Mouse (Mus musculus): ENCODE measurements around the gene Gm44502. TPM values are rescaled to one million over a fixed set of nuclear protein-coding genes. Genes with fewer than 3 reads are reported as not detected.
A peak's percentile ranks its signal among the peaks of the same experiment; 100 is the strongest.

Gm44502 gene
- polyA plus RNA-seq (2016; fragmentation: Nextera tagmentation; extraction: Ambion mirVana): not detected in 2 replicates

DNA sequence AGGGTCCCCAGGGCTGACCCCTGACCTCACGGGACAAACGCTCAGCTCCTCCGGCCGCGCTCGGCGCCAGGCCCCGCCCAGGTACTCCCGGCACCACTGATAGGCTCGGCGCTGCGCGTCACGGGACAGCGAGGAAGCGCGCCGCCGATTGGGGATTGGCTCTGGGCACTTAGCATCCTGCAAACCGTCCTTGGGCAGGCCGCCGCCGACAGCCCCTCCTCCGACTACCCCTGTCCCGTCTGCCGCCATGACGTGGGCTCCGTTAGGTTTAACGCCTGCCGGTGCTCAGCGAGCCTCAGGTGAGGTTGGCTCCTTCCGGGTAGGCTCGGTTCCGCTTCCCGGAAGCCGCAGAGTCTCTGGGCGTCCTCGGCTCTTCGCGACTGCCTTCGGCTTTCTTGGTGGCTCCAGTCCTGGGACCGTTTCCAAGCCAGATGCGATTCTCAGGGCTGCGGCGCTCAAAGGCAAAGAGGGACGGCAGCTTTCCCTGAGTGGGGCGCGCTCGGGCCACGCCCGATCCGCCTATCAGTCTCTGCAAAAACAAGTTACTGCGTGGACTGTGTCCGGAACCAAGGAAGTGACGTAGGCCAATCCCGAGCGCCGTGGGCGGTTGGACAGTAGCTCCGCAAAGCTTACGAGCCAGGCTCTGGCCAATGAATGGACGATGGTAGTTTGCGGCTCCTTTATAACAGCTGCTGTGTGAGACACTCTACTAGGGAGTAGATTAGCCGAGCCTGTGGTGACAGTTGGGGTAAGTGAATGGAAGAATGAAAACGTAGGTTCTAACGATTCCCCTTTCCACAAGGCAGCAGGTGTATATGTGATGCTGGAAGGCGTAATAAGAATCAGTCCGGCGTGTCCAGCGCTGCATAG, at the start of gene Gm44502, which contains the start of the genes C730034F03Rik and Chkb:
Gm44502 (minus strand) TSS at position 345 of the 870 bp plus-strand sequence.
C730034F03Rik (plus strand) TSS at position 238 of the 870 bp plus-strand sequence.
Chkb (minus strand) TSS at position 557 of the 870 bp plus-strand sequence.
- peak; percentile 93 for DNase-seq (ENCODE audit: extremely low spot score, low spot score)
- peak within 1 kb of the TSS; percentile 86 for H3K4me3 ChIP-seq
- H3K4me1 ChIP-seq: peaks cover 43% of the 10 kb centered on the region
- H3K36me3 ChIP-seq (replicated peaks): peaks cover 31% of the 10 kb centered on the region
- H3K27me3 ChIP-seq (ENCODE audit: poor library complexity, severe bottlenecking): 0 out of 2 replicates have a peak, but pooled peaks cover 5% of the 10 kb centered on the region
- peak within 1 kb of the TSS; percentile 96 for H3K27ac ChIP-seq
- no peaks in the 10 kb centered on the region for H3K9me3 ChIP-seq
- under 1% methylated on average over 70 of the region's 70 CpGs for WGBS

GRCm38 (mm10) chr15:89478622-89479021, 49.1 kb upstream of the Gm44502 start:
- no peaks in the 10 kb centered on the region for H3K9me3 ChIP-seq
- no peak overlapping the region for H3K27ac ChIP-seq
- no peak for DNase-seq (ENCODE audit: extremely low spot score, low spot score)
- H3K4me3 ChIP-seq: no peak overlapping the region
- H3K4me1 ChIP-seq: peaks cover 40% of the 10 kb centered on the region
- no peaks in the 10 kb centered on the region for H3K36me3 ChIP-seq (replicated peaks)
- 91% methylated on average over 3 of the region's 3 CpGs for WGBS
- peaks cover 16% of the 10 kb centered on the region for H3K27me3 ChIP-seq (ENCODE audit: poor library complexity, severe bottlenecking)

DNA sequence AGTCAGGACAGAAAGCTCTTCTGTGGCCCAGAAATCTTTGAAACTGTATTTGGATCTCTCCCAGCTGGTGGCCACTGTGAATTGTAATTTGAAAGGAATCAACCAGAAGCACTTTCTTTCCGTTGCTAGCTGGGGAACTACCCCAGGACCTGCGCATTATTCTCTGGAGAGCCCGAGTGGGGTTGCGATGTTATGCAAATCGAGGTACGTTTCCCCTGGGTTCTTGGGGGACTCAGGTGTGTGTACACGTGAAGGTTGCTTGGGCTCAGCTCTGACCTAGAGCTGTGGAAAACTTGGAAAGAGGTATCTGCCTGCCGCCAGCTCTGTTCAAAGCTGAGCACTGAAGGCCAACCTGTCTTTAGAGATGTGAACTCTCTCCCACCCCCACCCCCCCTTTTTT, 48.3 kb upstream of the Gm44502 start:
- Histone ChIP-seq H3K27ac (no peak overlapping the region), H3K27me3 (ENCODE audit: poor library complexity, severe bottlenecking) (peaks cover 16% of the 10 kb centered on the region), H3K4me1 (peaks cover 40% of the 10 kb centered on the region), H3K9me3 (no peaks in the 10 kb centered on the region), H3K36me3 (replicated peaks) (no peaks in the 10 kb centered on the region), H3K4me3 (no peak overlapping the region)
- no peak for DNase-seq (ENCODE audit: extremely low spot score, low spot score)
- WGBS: 45% methylated on average over 8 of the region's 8 CpGs

DNA sequence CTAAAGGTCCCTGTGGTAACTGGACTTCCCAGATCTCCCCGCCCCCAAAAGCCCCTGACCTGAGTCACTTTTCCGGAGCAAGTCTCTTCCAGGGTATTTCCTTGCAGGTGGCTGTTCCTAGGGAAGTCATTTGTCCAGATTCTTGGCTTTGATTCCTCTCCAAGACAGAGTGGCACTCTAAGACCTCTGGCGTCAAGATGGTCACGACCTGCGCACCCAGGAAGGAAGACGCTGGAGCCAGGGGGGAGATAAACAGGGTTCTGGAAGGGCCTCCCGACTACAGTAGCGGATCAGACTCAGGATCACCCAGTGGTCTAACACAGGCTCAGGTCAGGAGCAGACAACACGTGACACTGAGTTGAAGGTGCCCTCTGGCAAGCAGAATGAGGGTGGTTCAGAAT, 47.6 kb upstream of the Gm44502 start, which contains the start of gene Arsa:
Arsa (minus strand) TSS at position 335 of the 401 bp plus-strand sequence.
- no peak for DNase-seq (ENCODE audit: extremely low spot score, low spot score)
- 34% methylated on average over 9 of the region's 9 CpGs for WGBS

DNA sequence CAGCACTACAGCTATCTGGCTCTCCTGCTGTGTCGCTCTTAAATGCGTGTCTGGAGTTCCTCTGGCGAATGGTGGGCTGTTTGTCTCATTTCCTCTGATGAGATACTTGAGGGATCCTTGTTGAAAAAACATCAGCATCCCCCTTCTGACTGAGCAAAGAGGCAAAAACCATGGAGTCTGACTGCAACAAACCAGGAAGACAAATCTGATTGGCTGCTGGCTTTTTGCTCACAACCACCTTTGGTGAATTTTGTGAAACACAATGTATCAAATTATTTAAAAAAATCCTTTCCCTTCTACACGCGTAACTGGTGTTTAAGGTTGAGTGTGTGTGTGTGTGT, 46.9 kb upstream of the Gm44502 start:
- 15% methylated on average over 5 of the region's 5 CpGs for WGBS
- H3K9me3 ChIP-seq: no peaks in the 10 kb centered on the region

More for the DNA sequence above, 47.6 kb upstream of the Gm44502 start, which contains the start of gene Arsa:
- Histone ChIP-seq H3K4me1 (peaks cover 40% of the 10 kb centered on the region), H3K27ac (peak within 1 kb of the TSS; percentile 86), H3K9me3 (no peaks in the 10 kb centered on the region), H3K27me3 (ENCODE audit: poor library complexity, severe bottlenecking) (peaks cover 16% of the 10 kb centered on the region), H3K4me3 (peak within 1 kb of the TSS; percentile 71), H3K36me3 (replicated peaks) (no peaks in the 10 kb centered on the region)

DNA sequence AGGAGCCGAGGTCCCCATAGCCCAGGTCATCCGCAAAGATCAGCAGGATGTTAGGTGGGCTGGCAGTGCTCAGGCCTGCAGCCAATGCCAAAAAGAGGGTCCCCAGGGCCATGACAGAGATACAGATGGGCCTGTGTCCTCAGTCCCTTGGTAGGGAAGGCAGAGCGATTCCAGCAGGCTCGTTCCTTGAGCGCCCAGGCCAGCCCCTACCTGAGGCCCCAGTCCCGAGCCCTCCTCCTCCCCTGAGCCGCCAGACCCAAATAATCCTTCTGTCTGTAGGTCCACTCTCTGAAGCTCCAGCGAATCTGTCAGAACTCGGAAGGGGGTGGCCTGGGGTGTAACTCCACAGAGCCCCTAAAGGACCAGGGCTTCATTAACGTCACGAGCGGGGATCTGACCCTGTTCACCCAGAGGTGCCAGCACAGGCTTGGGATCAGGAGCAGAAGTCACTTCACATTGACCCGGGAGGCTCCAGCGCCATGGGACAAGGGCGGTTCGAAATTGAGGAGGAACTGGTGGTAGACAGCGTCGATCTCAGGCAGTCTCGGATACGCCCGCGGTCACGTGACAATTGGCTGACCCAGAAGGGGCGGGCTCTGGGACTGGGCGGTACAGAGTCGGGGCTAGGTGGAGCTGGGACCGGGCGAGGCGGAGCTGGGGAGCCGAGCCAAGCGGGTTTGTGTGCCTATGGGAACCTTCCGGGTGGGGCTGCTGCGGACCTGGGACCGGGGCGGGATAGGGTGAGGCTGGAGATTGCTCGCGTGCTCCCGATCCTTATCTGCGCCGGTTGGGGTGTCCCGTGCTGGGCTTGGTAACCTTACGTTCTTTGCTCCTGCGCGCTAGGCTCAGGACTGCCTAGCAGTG, 46.3 kb upstream of the Gm44502 start:
- H3K27ac ChIP-seq: peak overlapping the region; percentile 86
- H3K9me3 ChIP-seq: no peaks in the 10 kb centered on the region
- peaks cover 40% of the 10 kb centered on the region for H3K4me1 ChIP-seq
- peak overlapping the region; percentile 71 for H3K4me3 ChIP-seq
- no peaks in the 10 kb centered on the region for H3K36me3 ChIP-seq (replicated peaks)
- peak; percentile 89 for DNase-seq (ENCODE audit: extremely low spot score, low spot score)
- 10% methylated on average over 44 of the region's 44 CpGs for WGBS
- H3K27me3 ChIP-seq (ENCODE audit: poor library complexity, severe bottlenecking): peaks cover 16% of the 10 kb centered on the region

More for the DNA sequence above, 46.9 kb upstream of the Gm44502 start:
- peak overlapping the region; percentile 86 for H3K27ac ChIP-seq
- peaks cover 40% of the 10 kb centered on the region for H3K4me1 ChIP-seq
- peaks cover 16% of the 10 kb centered on the region for H3K27me3 ChIP-seq (ENCODE audit: poor library complexity, severe bottlenecking)
- H3K36me3 ChIP-seq (replicated peaks): no peaks in the 10 kb centered on the region
- DNase-seq (ENCODE audit: extremely low spot score, low spot score): no peak
- H3K4me3 ChIP-seq: peak overlapping the region; percentile 71

GRCm38 (mm10) chr15:89475293-89475600, 45.8 kb upstream of the Gm44502 start:
- no peak for DNase-seq (ENCODE audit: extremely low spot score, low spot score)
- Histone ChIP-seq H3K4me3 (peak overlapping the region; percentile 71), H3K4me1 (peaks cover 37% of the 10 kb centered on the region), H3K36me3 (replicated peaks) (no peaks in the 10 kb centered on the region), H3K27ac (peak overlapping the region; percentile 86), H3K27me3 (ENCODE audit: poor library complexity, severe bottlenecking) (peaks cover 16% of the 10 kb centered on the region), H3K9me3 (no peaks in the 10 kb centered on the region)
- 82% methylated on average over 7 of the region's 7 CpGs for WGBS

DNA sequence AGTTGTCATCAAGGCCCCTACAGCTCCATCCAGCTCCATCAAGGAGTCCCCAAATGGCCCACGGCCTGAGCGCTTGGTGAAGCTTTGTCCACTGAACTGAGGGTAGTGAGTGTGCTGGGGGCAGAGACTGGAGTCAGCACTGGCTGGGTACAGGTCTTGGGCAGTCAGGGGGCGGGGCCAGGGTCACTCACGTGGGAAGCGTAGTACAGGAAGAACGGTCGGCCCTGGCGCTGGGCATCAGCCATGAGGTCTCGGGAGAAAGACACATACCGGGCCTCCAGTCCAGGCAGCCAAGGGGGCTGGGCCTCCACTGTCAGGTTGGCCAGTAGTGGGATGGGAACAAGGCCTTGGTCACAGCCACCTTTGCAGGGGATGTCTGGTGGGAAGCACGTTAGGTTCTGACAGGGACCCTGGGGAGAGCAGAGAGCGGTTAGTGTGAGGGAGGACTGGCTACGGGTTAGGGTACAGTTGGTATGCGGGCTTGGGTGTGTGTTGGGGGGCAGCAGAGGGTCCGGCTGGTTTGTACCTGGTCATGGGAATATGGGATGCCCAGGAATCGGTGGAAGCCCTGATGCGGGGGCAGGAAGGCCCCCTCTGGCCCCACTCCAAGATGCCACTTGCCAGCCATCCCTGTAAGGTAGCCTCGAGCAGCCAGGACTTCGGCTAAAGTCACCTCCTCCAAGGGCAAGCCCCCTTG, 45.2 kb upstream of the Gm44502 start:
- H3K4me3 ChIP-seq: peak overlapping the region; percentile 71; the same call in 1 of the 2 replicates
- DNase-seq (ENCODE audit: extremely low spot score, low spot score): no peak
- 93% methylated on average over 19 of the region's 19 CpGs for WGBS
- H3K27ac ChIP-seq: 0 out of 2 replicates have a peak overlapping the region, but pooled peaks have one; percentile 15
- no peaks in the 10 kb centered on the region for H3K36me3 ChIP-seq (replicated peaks)
- peaks cover 16% of the 10 kb centered on the region for H3K27me3 ChIP-seq (ENCODE audit: poor library complexity, severe bottlenecking)
- no peaks in the 10 kb centered on the region for H3K9me3 ChIP-seq
- peaks cover 37% of the 10 kb centered on the region for H3K4me1 ChIP-seq

- H3K36me3 ChIP-seq (replicated peaks): no peaks in the 10 kb centered on the region
- 96% methylated on average over 8 of the region's 8 CpGs for WGBS
- H3K9me3 ChIP-seq: no peaks in the 10 kb centered on the region
- H3K4me3 ChIP-seq: no peak overlapping the region
- peaks cover 16% of the 10 kb centered on the region for H3K27me3 ChIP-seq (ENCODE audit: poor library complexity, severe bottlenecking)
- no peak for DNase-seq (ENCODE audit: extremely low spot score, low spot score)
- H3K4me1 ChIP-seq: peaks cover 37% of the 10 kb centered on the region
- H3K27ac ChIP-seq: no peak overlapping the region
Measured at GRCm38 (mm10) chr15:89473921-89474320, 44.4 kb upstream of the Gm44502 start.

DNA sequence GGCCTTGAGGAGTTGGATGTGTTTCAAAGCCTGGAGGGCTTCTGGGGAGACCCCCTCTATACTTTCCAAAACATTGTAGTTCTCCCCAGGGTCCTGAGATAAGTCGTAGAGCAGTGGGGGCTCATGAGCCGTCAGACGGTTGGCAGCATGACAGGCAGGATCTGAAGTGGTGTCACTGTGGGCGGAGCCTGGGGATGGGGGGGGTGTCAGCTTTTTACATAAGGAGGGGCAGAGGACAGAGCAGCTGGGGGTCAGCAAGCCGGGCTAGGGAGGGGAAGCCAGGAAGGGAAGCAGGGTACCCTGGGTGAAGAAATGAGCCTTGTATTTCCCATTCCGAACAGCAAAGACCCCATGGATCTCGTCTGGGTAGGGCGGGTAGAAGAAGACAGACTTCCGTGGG, 43.9 kb upstream of the Gm44502 start:
- H3K4me3 ChIP-seq: no peak overlapping the region
- no peaks in the 10 kb centered on the region for H3K36me3 ChIP-seq (replicated peaks)
- H3K27ac ChIP-seq: no peak overlapping the region
- H3K9me3 ChIP-seq: no peaks in the 10 kb centered on the region
- no peak for DNase-seq (ENCODE audit: extremely low spot score, low spot score)
- WGBS: 92% methylated on average over 9 of the region's 9 CpGs
- H3K4me1 ChIP-seq: peaks cover 37% of the 10 kb centered on the region
- H3K27me3 ChIP-seq (ENCODE audit: poor library complexity, severe bottlenecking): peaks cover 15% of the 10 kb centered on the region

GRCm38 (mm10) chr15:89471476-89471875, 42.0 kb upstream of the Gm44502 start:
- no peak for DNase-seq (ENCODE audit: extremely low spot score, low spot score)
- 91% methylated on average over 4 of the region's 4 CpGs for WGBS
- H3K9me3 ChIP-seq: no peaks in the 10 kb centered on the region
- no peaks in the 10 kb centered on the region for H3K27me3 ChIP-seq (ENCODE audit: poor library complexity, severe bottlenecking)
- peaks cover 21% of the 10 kb centered on the region for H3K4me1 ChIP-seq
- H3K36me3 ChIP-seq (replicated peaks): no peaks in the 10 kb centered on the region
- no peak overlapping the region for H3K4me3 ChIP-seq
- H3K27ac ChIP-seq: no peak overlapping the region

GRCm38 (mm10) chr15:89468577-89468976, 39.1 kb upstream of the Gm44502 start:
- Histone ChIP-seq H3K27ac (no peak overlapping the region), H3K27me3 (ENCODE audit: poor library complexity, severe bottlenecking) (no peaks in the 10 kb centered on the region), H3K4me1 (peaks cover 6% of the 10 kb centered on the region), H3K4me3 (no peak overlapping the region), H3K9me3 (no peaks in the 10 kb centered on the region), H3K36me3 (replicated peaks) (no peaks in the 10 kb centered on the region)
- WGBS: 39% methylated on average over 2 of the region's 2 CpGs
- DNase-seq (ENCODE audit: extremely low spot score, low spot score): no peak

Data from forebrain, embryonic 10.5 days (tissue).